Mouse (Mus musculus) liver, embryonic 13.5 days (tissue): ENCODE results near the gene Metap1. TPM values are rescaled to one million over a fixed set of nuclear protein-coding genes. Genes with fewer than 3 reads are reported as not detected.

Source experiments
- ATAC-seq: fragments of 200-750 bp; cut with Nextera tagmentation; 2 replicates; pipeline ENCODE4 v1.8.0; 2017; ENCODE audit warnings: low read depth, mild to moderate bottlenecking, moderate number of reproducible peaks, moderate library complexity
- DNase-seq: peaks from one replicate; pipeline ENCODE4 v3.0.0; 2022
- H3K27ac ChIP-seq: fragments of 300-500 bp; sonication (generic); 2 replicates; pipeline ENCODE4 v1.5.1; 2015; ENCODE audit warnings: moderate library complexity, mild to moderate bottlenecking, inconsistent platforms
- H3K27me3 ChIP-seq: fragments of 300-500 bp; sonication (generic); 2 replicates; pipeline ENCODE4 v1.6.1; 2015; ENCODE audit warnings: mild to moderate bottlenecking, inconsistent platforms
- H3K36me3 ChIP-seq: fragments of 300-500 bp; sonication (generic); 2 replicates; pipeline ENCODE4 v1.6.1; 2015; ENCODE audit warnings: mild to moderate bottlenecking, inconsistent platforms
- H3K4me1 ChIP-seq: fragments of 300-500 bp; sonication (generic); replicated peaks from 2 replicates; pipeline ENCODE4 v1.6.1; 2015; ENCODE audit warnings: inconsistent platforms
- H3K4me2 ChIP-seq: fragments of 300-500 bp; sonication (generic); 2 replicates; pipeline ENCODE4 v1.6.1; 2015; ENCODE audit warnings: inconsistent platforms, mild to moderate bottlenecking, moderate library complexity
- H3K4me3 ChIP-seq: fragments of 300-500 bp; sonication (generic); replicated peaks from 2 replicates; pipeline ENCODE4 v1.5.1; 2015; ENCODE audit warnings: mild to moderate bottlenecking, inconsistent platforms
- H3K9ac ChIP-seq: fragments of 300-500 bp; sonication (generic); 2 replicates; pipeline ENCODE4 v1.6.1; 2015; ENCODE audit warnings: mild to moderate bottlenecking, inconsistent platforms
- H3K9me3 ChIP-seq: fragments of 300-500 bp; sonication (generic); replicated peaks from 2 replicates; pipeline ENCODE4 v1.6.1; 2016; ENCODE audit warnings: inconsistent platforms
- WGBS: fragments of 180-500 bp; shearing (Covaris S2); methylation state at CpG from one replicate; pipeline ENCODE4 v1.1.7; 2015; ENCODE audit not compliant: insufficient replicate concordance; 5-methylcytosine and 5-hydroxymethylcytosine counted together
- polyA plus RNA-seq: library from polyadenylated mRNA; unstranded; fragments of >200 nt; fragmentation: Nextera tagmentation; extraction: Ambion mirVana; gene quantifications from 2 replicates; pipeline ENCODE4 v1.2.1, GENCODE M21; 2015

Metap1 gene
- polyA plus RNA-seq, 1 experiment from 2014 or later = 26.1 TPM

GRCm38 (mm10) chr3:138525494-138525893 is 36.2 kb upstream of the Metap1 start:
- H3K4me3 ChIP-seq = peak overlapping the region; percentile 100; the same call in 1 of the 2 replicates
- DNase-seq (no peak), ATAC-seq (no peak)
- peaks cover 32% of the 10 kb centered on the region for H3K4me1 ChIP-seq
- H3K4me2 ChIP-seq = peak overlapping the region; percentile 95
- no peaks in the 10 kb centered on the region for H3K27me3 ChIP-seq
- no peaks in the 10 kb centered on the region for H3K9me3 ChIP-seq
- peak overlapping the region; percentile 88; the same call in 1 of the 2 replicates for H3K9ac ChIP-seq
- H3K27ac ChIP-seq = no peak overlapping the region
- WGBS = 66% methylated on average over 8 of the region's 8 CpGs
- no peaks in the 10 kb centered on the region for H3K36me3 ChIP-seq

- Histone ChIP-seq H3K36me3 (no peaks in the 10 kb centered on the region), H3K4me1 (peaks cover 18% of the 10 kb centered on the region), H3K4me3 (no peak overlapping the region), H3K9me3 (no peaks in the 10 kb centered on the region), H3K9ac (no peak overlapping the region), H3K27me3 (no peaks in the 10 kb centered on the region), H3K27ac (no peak overlapping the region), H3K4me2 (no peak overlapping the region)
- DNase-seq (no peak), ATAC-seq (no peak)
- WGBS = 83% methylated on average over 4 of the region's 4 CpGs
Observed at GRCm38 (mm10) chr3:138523956-138524355, 34.6 kb upstream of the Metap1 start.

GRCm38 (mm10) chr3:138519218-138519617 is 29.9 kb upstream of the Metap1 start:
- 57% methylated on average over 6 of the region's 6 CpGs for WGBS
- Histone ChIP-seq H3K4me1 (no peaks in the 10 kb centered on the region), H3K36me3 (no peaks in the 10 kb centered on the region), H3K4me2 (no peak overlapping the region), H3K4me3 (no peak overlapping the region), H3K9ac (no peak overlapping the region), H3K27me3 (no peaks in the 10 kb centered on the region), H3K27ac (no peak overlapping the region), H3K9me3 (no peaks in the 10 kb centered on the region)
- ATAC-seq (no peak), DNase-seq (no peak)

GRCm38 (mm10) chr3:138517881-138518280 is 28.6 kb upstream of the Metap1 start:
- no peak overlapping the region for H3K4me2 ChIP-seq
- no peak overlapping the region for H3K4me3 ChIP-seq
- no peak overlapping the region for H3K27ac ChIP-seq
- no peaks in the 10 kb centered on the region for H3K27me3 ChIP-seq
- no peak overlapping the region for H3K9ac ChIP-seq
- DNase-seq = peak; percentile 33
- WGBS = 53% methylated on average over 3 of the region's 3 CpGs
- ATAC-seq = peak; percentile 34; the same call in 1 of the 2 replicates
- no peaks in the 10 kb centered on the region for H3K36me3 ChIP-seq
- H3K4me1 ChIP-seq = no peaks in the 10 kb centered on the region
- H3K9me3 ChIP-seq = no peaks in the 10 kb centered on the region

GRCm38 (mm10) chr3:138515656-138516370 is 26.5 kb upstream of the Metap1 start:
- H3K4me3 ChIP-seq = no peak overlapping the region
- no peaks in the 10 kb centered on the region for H3K9me3 ChIP-seq
- no peaks in the 10 kb centered on the region for H3K4me1 ChIP-seq
- 57% methylated on average over 10 of the region's 10 CpGs for WGBS
- no peak overlapping the region for H3K27ac ChIP-seq
- no peaks in the 10 kb centered on the region for H3K36me3 ChIP-seq
- ATAC-seq (no peak), DNase-seq (no peak)
- H3K27me3 ChIP-seq = no peaks in the 10 kb centered on the region
- H3K4me2 ChIP-seq = no peak overlapping the region
- H3K9ac ChIP-seq = no peak overlapping the region

- no peak for DNase-seq
- Histone ChIP-seq H3K27ac (no peak overlapping the region), H3K9me3 (no peaks in the 10 kb centered on the region), H3K9ac (no peak overlapping the region), H3K4me3 (no peak overlapping the region), H3K27me3 (no peaks in the 10 kb centered on the region), H3K36me3 (no peaks in the 10 kb centered on the region), H3K4me2 (no peak overlapping the region), H3K4me1 (no peaks in the 10 kb centered on the region)
- WGBS = 62% methylated on average over 3 of the region's 3 CpGs
- no peak for ATAC-seq
Observed at GRCm38 (mm10) chr3:138514749-138515148, 25.4 kb upstream of the Metap1 start.

- Histone ChIP-seq H3K36me3 (no peaks in the 10 kb centered on the region), H3K9ac (no peak overlapping the region), H3K9me3 (no peaks in the 10 kb centered on the region), H3K4me2 (no peak overlapping the region), H3K27ac (no peak overlapping the region), H3K4me1 (no peaks in the 10 kb centered on the region), H3K27me3 (no peaks in the 10 kb centered on the region), H3K4me3 (no peak overlapping the region)
- DNase-seq (no peak), ATAC-seq (no peak)
- WGBS = 76% methylated on average over 12 of the region's 12 CpGs
Observed at GRCm38 (mm10) chr3:138513243-138513642, 23.9 kb upstream of the Metap1 start.

- Histone ChIP-seq H3K27me3 (peaks cover 2% of the 10 kb centered on the region), H3K4me1 (no peaks in the 10 kb centered on the region), H3K4me3 (no peak overlapping the region), H3K27ac (no peak overlapping the region), H3K36me3 (no peaks in the 10 kb centered on the region), H3K9me3 (no peaks in the 10 kb centered on the region), H3K4me2 (no peak overlapping the region), H3K9ac (no peak overlapping the region)
- no peak for ATAC-seq
- DNase-seq = no peak
- WGBS = 66% methylated on average over 5 of the region's 5 CpGs
Observed at GRCm38 (mm10) chr3:138510471-138510870, 21.2 kb upstream of the Metap1 start.

GRCm38 (mm10) chr3:138509581-138509980 is 20.3 kb upstream of the Metap1 start:
- no peaks in the 10 kb centered on the region for H3K9me3 ChIP-seq
- no peak for ATAC-seq
- no peaks in the 10 kb centered on the region for H3K36me3 ChIP-seq
- H3K27me3 ChIP-seq = peaks cover 3% of the 10 kb centered on the region
- no peaks in the 10 kb centered on the region for H3K4me1 ChIP-seq
- no peak overlapping the region for H3K4me3 ChIP-seq
- no peak overlapping the region for H3K27ac ChIP-seq
- H3K9ac ChIP-seq = no peak overlapping the region
- DNase-seq = no peak
- WGBS = 76% methylated on average over 2 of the region's 2 CpGs
- H3K4me2 ChIP-seq = no peak overlapping the region

GRCm38 (mm10) chr3:138506749-138507148 is 17.4 kb upstream of the Metap1 start:
- Histone ChIP-seq H3K9me3 (no peaks in the 10 kb centered on the region), H3K4me3 (no peak overlapping the region), H3K27me3 (peaks cover 3% of the 10 kb centered on the region), H3K36me3 (no peaks in the 10 kb centered on the region), H3K27ac (no peak overlapping the region), H3K9ac (no peak overlapping the region), H3K4me1 (no peaks in the 10 kb centered on the region), H3K4me2 (no peak overlapping the region)
- whole genome bisulfite sequencing = 53% methylated on average over 6 of the region's 6 CpGs
- ATAC-seq = no peak
- no peak for DNase-seq

GRCm38 (mm10) chr3:138503754-138504153 is 14.4 kb upstream of the Metap1 start:
- H3K4me3 ChIP-seq = no peak overlapping the region
- H3K36me3 ChIP-seq = no peaks in the 10 kb centered on the region
- no peaks in the 10 kb centered on the region for H3K9me3 ChIP-seq
- no peak overlapping the region for H3K4me2 ChIP-seq
- DNase-seq (no peak), ATAC-seq (no peak)
- H3K4me1 ChIP-seq = no peaks in the 10 kb centered on the region
- H3K9ac ChIP-seq = no peak overlapping the region
- no peak overlapping the region for H3K27ac ChIP-seq
- H3K27me3 ChIP-seq = peaks cover 3% of the 10 kb centered on the region
- 71% methylated on average over 11 of the region's 11 CpGs for WGBS
